Mouse (Mus musculus) kidney, embryonic 15.5 days (tissue): ENCODE results near the gene Uba7. TPM values are rescaled to one million over a fixed set of nuclear protein-coding genes. Genes with fewer than 3 reads are reported as not detected.
"Not testable (repeated sequence)": the region's sequence is repeated elsewhere in the genome, so short reads cannot be mapped to it uniquely, and the experiment has no call there.

Experiments
- ATAC-seq: fragments of 200-750 bp; cut with Nextera tagmentation; replicated peaks from 2 replicates; pipeline ENCODE4 v1.8.0; 2017; ENCODE audit warnings: moderate TSS enrichment; ENCODE audit not compliant: low FRiP score
- H3K27ac ChIP-seq: fragments of 300-500 bp; sonication (generic); 2 replicates; pipeline ENCODE4 v1.5.1; 2015; ENCODE audit warnings: mild to moderate bottlenecking, inconsistent platforms
- H3K27me3 ChIP-seq: fragments of 300-500 bp; sonication (generic); 2 replicates; pipeline ENCODE4 v1.6.1; 2015; ENCODE audit warnings: inconsistent platforms
- H3K36me3 ChIP-seq: fragments of 300-500 bp; sonication (generic); 2 replicates; pipeline ENCODE4 v1.6.1; 2015; ENCODE audit warnings: inconsistent platforms
- H3K4me1 ChIP-seq: fragments of 300-500 bp; sonication (generic); 2 replicates; pipeline ENCODE4 v1.6.1; 2015; ENCODE audit warnings: inconsistent platforms
- H3K4me2 ChIP-seq: fragments of 300-500 bp; sonication (generic); 2 replicates; pipeline ENCODE4 v1.6.1; 2015; ENCODE audit warnings: moderate library complexity, mild to moderate bottlenecking, inconsistent platforms
- H3K4me3 ChIP-seq: fragments of 300-500 bp; sonication (generic); replicated peaks from 2 replicates; pipeline ENCODE4 v1.5.1; 2015; ENCODE audit warnings: mild to moderate bottlenecking, inconsistent platforms
- H3K9ac ChIP-seq: fragments of 300-500 bp; sonication (generic); 2 replicates; pipeline ENCODE4 v1.6.1; 2015; ENCODE audit warnings: mild to moderate bottlenecking, inconsistent platforms
- H3K9me3 ChIP-seq: fragments of 300-500 bp; sonication (generic); replicated peaks from 2 replicates; pipeline ENCODE4 v1.6.1; 2016; ENCODE audit warnings: inconsistent platforms
- WGBS: fragments of 180-500 bp; shearing (Covaris S2); methylation state at CpG from one replicate; pipeline ENCODE4 v1.1.7; 2015; ENCODE audit warnings: mixed read lengths; 5-methylcytosine and 5-hydroxymethylcytosine counted together
- polyA plus RNA-seq: library from polyadenylated mRNA; unstranded; fragments of >200 nt; fragmentation: Nextera tagmentation; extraction: Ambion mirVana; gene quantifications from 2 replicates; pipeline ENCODE4 v1.2.1, GENCODE M21; 2015

The Uba7 gene
- polyA plus RNA-seq, 1 experiment from 2014 or later: 30.9 TPM

- Histone ChIP-seq H3K27ac (peak overlapping the region; percentile 93), H3K9ac (peak overlapping the region; percentile 97), H3K4me3 (peak overlapping the region; percentile 99), H3K4me2 (peak overlapping the region; percentile 92), H3K9me3 (no peaks in the 10 kb centered on the region), H3K4me1 (peaks cover 26% of the 10 kb centered on the region), H3K27me3 (no peaks in the 10 kb centered on the region), H3K36me3 (peaks cover 4% of the 10 kb centered on the region; the same call in 1 of the 2 replicates)
- whole genome bisulfite sequencing: under 1% methylated on average over 50 of the region's 50 CpGs
- ATAC-seq: peak; percentile 69
Measured at GRCm38 (mm10) chr9:108002778-108003530, 27.6 kb downstream of the Uba7 start.

- WGBS: 4% methylated on average over 8 of the region's 8 CpGs
- peak overlapping the region; percentile 99 for H3K4me3 ChIP-seq
Measured at GRCm38 (mm10) chr9:108003531-108003890, 28.2 kb downstream of the Uba7 start.

GRCm38 (mm10) chr9:108008041-108008440, 32.7 kb downstream of the Uba7 start:
- ATAC-seq: no peak
- Histone ChIP-seq H3K36me3 (peaks cover 12% of the 10 kb centered on the region), H3K4me1 (peaks cover 21% of the 10 kb centered on the region), H3K4me2 (no peak overlapping the region), H3K9me3 (no peaks in the 10 kb centered on the region), H3K9ac (no peak overlapping the region), H3K4me3 (no peak overlapping the region), H3K27me3 (no peaks in the 10 kb centered on the region), H3K27ac (no peak overlapping the region)
- 86% methylated on average over 5 of the region's 5 CpGs for whole genome bisulfite sequencing

More at GRCm38 (mm10) chr9:108003531-108003890, 28.2 kb downstream of the Uba7 start:
- peak overlapping the region; percentile 93 for H3K27ac ChIP-seq
- H3K36me3 ChIP-seq: peaks cover 4% of the 10 kb centered on the region; the same call in 1 of the 2 replicates
- peak overlapping the region; percentile 92 for H3K4me2 ChIP-seq
- no peak for ATAC-seq
- H3K27me3 ChIP-seq: no peaks in the 10 kb centered on the region
- H3K4me1 ChIP-seq: peaks cover 28% of the 10 kb centered on the region
- H3K9ac ChIP-seq: peak overlapping the region; percentile 97
- no peaks in the 10 kb centered on the region for H3K9me3 ChIP-seq

- Histone ChIP-seq H3K36me3 (peaks cover 16% of the 10 kb centered on the region), H3K9me3 (no peaks in the 10 kb centered on the region), H3K9ac (no peak overlapping the region), H3K27ac (no peak overlapping the region), H3K4me2 (no peak overlapping the region), H3K27me3 (no peaks in the 10 kb centered on the region), H3K4me3 (no peak overlapping the region), H3K4me1 (0 out of 2 replicates have a peak, but pooled peaks cover 3% of the 10 kb centered on the region)
- ATAC-seq: no peak
Measured at GRCm38 (mm10) chr9:108010385-108010784, 35.1 kb downstream of the Uba7 start.

GRCm38 (mm10) chr9:108013577-108013976, 38.3 kb downstream of the Uba7 start:
- H3K4me2 ChIP-seq, H3K4me3 ChIP-seq, H3K9me3 ChIP-seq, H3K27ac ChIP-seq, H3K27me3 ChIP-seq, H3K9ac ChIP-seq, ATAC-seq, H3K4me1 ChIP-seq: not testable (repeated sequence)
- WGBS: 100% methylated on average over 2 of the region's 2 CpGs
- peaks cover 22% of the 10 kb centered on the region for H3K36me3 ChIP-seq

- Histone ChIP-seq H3K4me1 (peaks cover 4% of the 10 kb centered on the region; the same call in 1 of the 2 replicates), H3K36me3 (peaks cover 22% of the 10 kb centered on the region), H3K4me3 (no peak overlapping the region), H3K27ac (no peak overlapping the region), H3K27me3 (no peaks in the 10 kb centered on the region), H3K9ac (no peak overlapping the region), H3K4me2 (no peak overlapping the region), H3K9me3 (no peaks in the 10 kb centered on the region)
- WGBS: 88% methylated on average over 3 of the region's 3 CpGs
- ATAC-seq: no peak
Measured at GRCm38 (mm10) chr9:108017127-108017526, 41.8 kb downstream of the Uba7 start.

- Histone ChIP-seq H3K4me3 (no peak overlapping the region), H3K4me2 (no peak overlapping the region), H3K4me1 (peaks cover 4% of the 10 kb centered on the region; the same call in 1 of the 2 replicates), H3K9me3 (no peaks in the 10 kb centered on the region), H3K27ac (no peak overlapping the region), H3K27me3 (no peaks in the 10 kb centered on the region), H3K9ac (no peak overlapping the region), H3K36me3 (peaks cover 28% of the 10 kb centered on the region)
- 92% methylated on average over 1 of the region's 1 CpGs for WGBS
- no peak for ATAC-seq
Measured at GRCm38 (mm10) chr9:108020741-108021140, 45.4 kb downstream of the Uba7 start.

- Histone ChIP-seq H3K4me3 (no peak overlapping the region), H3K4me1 (peaks cover 4% of the 10 kb centered on the region; the same call in 1 of the 2 replicates), H3K36me3 (peaks cover 44% of the 10 kb centered on the region), H3K27me3 (no peaks in the 10 kb centered on the region), H3K27ac (no peak overlapping the region), H3K9me3 (no peaks in the 10 kb centered on the region), H3K4me2 (no peak overlapping the region), H3K9ac (no peak overlapping the region)
- 93% methylated on average over 3 of the region's 3 CpGs for WGBS
- ATAC-seq: no peak
Measured at GRCm38 (mm10) chr9:108023216-108023615, 47.9 kb downstream of the Uba7 start.

- Histone ChIP-seq H3K4me3 (no peak overlapping the region), H3K27ac (no peak overlapping the region), H3K27me3 (no peaks in the 10 kb centered on the region), H3K36me3 (peaks cover 67% of the 10 kb centered on the region), H3K9ac (no peak overlapping the region), H3K4me1 (no peaks in the 10 kb centered on the region), H3K4me2 (no peak overlapping the region), H3K9me3 (no peaks in the 10 kb centered on the region)
- WGBS: 93% methylated on average over 3 of the region's 3 CpGs
- ATAC-seq: no peak
Measured at GRCm38 (mm10) chr9:108026584-108026983, 51.3 kb downstream of the Uba7 start.

GRCm38 (mm10) chr9:108027867-108028266, 52.6 kb downstream of the Uba7 start:
- no peaks in the 10 kb centered on the region for H3K9me3 ChIP-seq
- no peak for ATAC-seq
- H3K27me3 ChIP-seq: no peaks in the 10 kb centered on the region
- H3K4me3 ChIP-seq: no peak overlapping the region
- peaks cover 76% of the 10 kb centered on the region for H3K36me3 ChIP-seq
- H3K27ac ChIP-seq: no peak overlapping the region
- no peaks in the 10 kb centered on the region for H3K4me1 ChIP-seq
- H3K9ac ChIP-seq: no peak overlapping the region
- 96% methylated on average over 3 of the region's 3 CpGs for WGBS
- no peak overlapping the region for H3K4me2 ChIP-seq

- peaks cover 77% of the 10 kb centered on the region for H3K36me3 ChIP-seq
- H3K9me3 ChIP-seq: no peaks in the 10 kb centered on the region
- H3K9ac ChIP-seq: no peak overlapping the region
- no peak overlapping the region for H3K4me3 ChIP-seq
- H3K4me1 ChIP-seq: no peaks in the 10 kb centered on the region
- ATAC-seq: no peak
- no peak overlapping the region for H3K27ac ChIP-seq
- WGBS: 91% methylated on average over 5 of the region's 5 CpGs
- no peaks in the 10 kb centered on the region for H3K27me3 ChIP-seq
- no peak overlapping the region for H3K4me2 ChIP-seq
Measured at GRCm38 (mm10) chr9:108032126-108032525, 56.8 kb downstream of the Uba7 start.
